Mouse (Mus musculus): Measurements from ENCODE around the gene Sowaha. TPM values are rescaled to one million over a fixed set of nuclear protein-coding genes. Genes with fewer than 3 reads are reported as not detected.

Sowaha gene
- polyA plus RNA-seq, 1 experiment from 2014 or later: 2.0 TPM

DNA sequence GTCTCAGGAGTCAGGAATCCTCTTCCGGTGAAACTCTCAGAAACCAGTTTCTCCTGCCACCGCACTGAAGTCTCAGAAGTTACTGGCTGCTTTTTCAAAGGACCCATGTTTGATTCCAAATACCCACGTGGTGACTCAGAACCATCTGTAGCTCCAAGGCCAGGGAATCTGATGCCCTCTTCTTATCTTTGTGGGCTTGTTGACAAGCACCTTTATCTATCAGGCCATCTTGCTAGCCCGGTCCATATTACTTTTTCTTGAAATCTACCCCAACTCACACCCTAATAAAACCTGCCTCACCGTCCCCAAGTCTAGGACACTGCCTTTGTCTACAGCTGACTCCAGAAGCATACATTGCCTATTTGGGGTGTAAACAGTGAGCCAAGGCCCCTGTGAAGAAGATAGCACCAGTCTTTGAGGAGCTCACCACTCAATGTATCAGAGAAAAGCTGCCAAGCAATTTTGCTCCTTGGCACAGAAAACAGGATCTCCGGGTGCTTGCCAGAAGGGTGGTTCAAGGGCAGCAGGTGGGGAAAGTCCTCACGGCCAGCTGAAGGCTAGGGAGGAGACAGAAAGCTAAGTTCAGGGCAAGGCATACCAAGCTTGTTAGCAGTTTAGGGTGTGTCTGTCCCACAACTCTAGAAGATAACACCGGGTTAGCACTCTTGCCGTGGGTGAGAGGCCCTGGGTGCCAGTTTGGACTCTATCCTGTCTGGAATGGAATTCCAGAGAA lies 3.3 kb upstream of the Sowaha start:
- peak overlapping the region; percentile 52; the same call in 1 of the 2 replicates for H3K27ac ChIP-seq
- no peaks in the 10 kb centered on the region for H3K36me3 ChIP-seq
- H3K9me3 ChIP-seq: no peaks in the 10 kb centered on the region
- H3K4me2 ChIP-seq: no peak overlapping the region
- WGBS: 51% methylated on average over 9 of the region's 9 CpGs
- no peak overlapping the region for H3K4me3 ChIP-seq (replicated peaks)
- peak; percentile 74; the same call in 1 of the 2 replicates for ATAC-seq (ENCODE audit: insufficient read depth, low FRiP score, low read depth)
- peaks cover 39% of the 10 kb centered on the region for H3K27me3 ChIP-seq (replicated peaks)
- peaks cover 25% of the 10 kb centered on the region for H3K4me1 ChIP-seq
- no peak overlapping the region for H3K9ac ChIP-seq

DNA sequence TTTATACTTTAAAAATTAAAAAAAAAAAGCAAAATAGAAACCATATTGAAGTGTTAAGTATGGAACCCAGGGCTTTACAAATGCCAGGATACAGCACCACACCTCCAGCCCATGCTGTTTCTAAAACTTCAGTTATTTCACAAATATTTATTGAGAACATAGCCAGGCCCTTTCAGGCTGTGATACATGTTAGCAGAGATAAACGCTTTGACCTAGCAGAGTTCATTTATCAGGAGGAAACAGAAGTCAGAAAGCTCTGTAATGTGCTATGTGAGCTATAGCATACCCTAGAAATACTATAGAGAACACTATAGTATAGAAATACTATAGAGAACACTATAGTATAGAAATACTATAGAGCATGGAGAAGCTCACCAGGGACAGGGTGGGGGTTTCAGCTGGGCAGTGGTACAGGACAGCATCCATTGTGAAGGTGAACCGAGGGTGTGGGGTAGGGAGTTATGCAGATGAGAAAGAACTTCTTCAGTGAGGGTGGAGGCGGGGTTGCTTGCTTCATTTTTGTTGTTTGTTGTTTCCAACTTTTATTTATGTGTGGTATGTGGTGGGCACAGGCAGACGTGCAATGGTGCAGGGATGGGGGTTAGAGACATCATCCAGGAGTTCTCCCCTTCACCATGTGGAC lies 1.1 kb upstream of the Sowaha start:
- Histone ChIP-seq H3K27me3 (replicated peaks) (peaks cover 41% of the 10 kb centered on the region), H3K4me3 (replicated peaks) (no peak overlapping the region), H3K9ac (no peak overlapping the region), H3K9me3 (no peaks in the 10 kb centered on the region), H3K4me1 (peaks cover 17% of the 10 kb centered on the region), H3K4me2 (no peak overlapping the region), H3K27ac (no peak overlapping the region), H3K36me3 (no peaks in the 10 kb centered on the region)
- peak; percentile 61; the same call in 1 of the 2 replicates for ATAC-seq (ENCODE audit: insufficient read depth, low FRiP score, low read depth)
- WGBS: 59% methylated on average over 4 of the region's 4 CpGs

GRCm38 (mm10) chr11:53479171-53479782 lies 797 bp downstream of the Sowaha start:
- H3K27me3 ChIP-seq (replicated peaks): peaks cover 57% of the 10 kb centered on the region
- under 1% methylated on average over 62 of the region's 62 CpGs for WGBS

GRCm38 (mm10) chr11:53478383-53479170 lies 1.5 kb downstream of the Sowaha start:
- ATAC-seq (ENCODE audit: insufficient read depth, low FRiP score, low read depth): no peak
- peaks cover 17% of the 10 kb centered on the region for H3K4me1 ChIP-seq
- no peak overlapping the region for H3K9ac ChIP-seq
- H3K27ac ChIP-seq: no peak overlapping the region
- no peaks in the 10 kb centered on the region for H3K36me3 ChIP-seq
- H3K4me3 ChIP-seq (replicated peaks): peak overlapping the region; percentile 46
- peaks cover 63% of the 10 kb centered on the region for H3K27me3 ChIP-seq (replicated peaks)
- H3K9me3 ChIP-seq: no peaks in the 10 kb centered on the region
- H3K4me2 ChIP-seq: peak overlapping the region; percentile 91
- WGBS: 6% methylated on average over 79 of the region's 79 CpGs

More at GRCm38 (mm10) chr11:53479171-53479782, 797 bp downstream of the Sowaha start:
- H3K36me3 ChIP-seq: no peaks in the 10 kb centered on the region
- peak overlapping the region; percentile 91 for H3K4me2 ChIP-seq
- H3K27ac ChIP-seq: no peak overlapping the region
- H3K4me1 ChIP-seq: peaks cover 17% of the 10 kb centered on the region
- ATAC-seq (ENCODE audit: insufficient read depth, low FRiP score, low read depth): no peak
- no peaks in the 10 kb centered on the region for H3K9me3 ChIP-seq
- H3K9ac ChIP-seq: 0 out of 2 replicates have a peak overlapping the region, but pooled peaks have one; percentile 5
- H3K4me3 ChIP-seq (replicated peaks): peak overlapping the region; percentile 46

GRCm38 (mm10) chr11:53477833-53478232 lies 2.2 kb downstream of the Sowaha start:
- Histone ChIP-seq H3K9me3 (no peaks in the 10 kb centered on the region), H3K4me3 (replicated peaks) (peak overlapping the region; percentile 46), H3K4me2 (no peak overlapping the region), H3K27me3 (replicated peaks) (peaks cover 66% of the 10 kb centered on the region), H3K36me3 (no peaks in the 10 kb centered on the region), H3K9ac (no peak overlapping the region), H3K27ac (no peak overlapping the region), H3K4me1 (peaks cover 17% of the 10 kb centered on the region)
- WGBS: 50% methylated on average over 7 of the region's 7 CpGs
- no peak for ATAC-seq (ENCODE audit: insufficient read depth, low FRiP score, low read depth)

- Histone ChIP-seq H3K4me1 (peaks cover 17% of the 10 kb centered on the region), H3K4me2 (no peak overlapping the region), H3K9ac (no peak overlapping the region), H3K27ac (no peak overlapping the region), H3K4me3 (replicated peaks) (no peak overlapping the region), H3K27me3 (replicated peaks) (peaks cover 75% of the 10 kb centered on the region), H3K9me3 (no peaks in the 10 kb centered on the region), H3K36me3 (no peaks in the 10 kb centered on the region)
- 30% methylated on average over 8 of the region's 8 CpGs for WGBS
- ATAC-seq (ENCODE audit: insufficient read depth, low FRiP score, low read depth): no peak
Observed at GRCm38 (mm10) chr11:53475620-53476019, 4.5 kb downstream of the Sowaha start.

GRCm38 (mm10) chr11:53472709-53473108 lies 7.4 kb downstream of the Sowaha start:
- ATAC-seq (ENCODE audit: insufficient read depth, low FRiP score, low read depth): no peak
- Histone ChIP-seq H3K9me3 (no peaks in the 10 kb centered on the region), H3K4me3 (replicated peaks) (no peak overlapping the region), H3K4me1 (peaks cover 5% of the 10 kb centered on the region; the same call in 1 of the 2 replicates), H3K4me2 (no peak overlapping the region), H3K9ac (no peak overlapping the region), H3K27me3 (replicated peaks) (peaks cover 53% of the 10 kb centered on the region), H3K36me3 (no peaks in the 10 kb centered on the region), H3K27ac (no peak overlapping the region)
- WGBS: 73% methylated on average over 3 of the region's 3 CpGs

DNA sequence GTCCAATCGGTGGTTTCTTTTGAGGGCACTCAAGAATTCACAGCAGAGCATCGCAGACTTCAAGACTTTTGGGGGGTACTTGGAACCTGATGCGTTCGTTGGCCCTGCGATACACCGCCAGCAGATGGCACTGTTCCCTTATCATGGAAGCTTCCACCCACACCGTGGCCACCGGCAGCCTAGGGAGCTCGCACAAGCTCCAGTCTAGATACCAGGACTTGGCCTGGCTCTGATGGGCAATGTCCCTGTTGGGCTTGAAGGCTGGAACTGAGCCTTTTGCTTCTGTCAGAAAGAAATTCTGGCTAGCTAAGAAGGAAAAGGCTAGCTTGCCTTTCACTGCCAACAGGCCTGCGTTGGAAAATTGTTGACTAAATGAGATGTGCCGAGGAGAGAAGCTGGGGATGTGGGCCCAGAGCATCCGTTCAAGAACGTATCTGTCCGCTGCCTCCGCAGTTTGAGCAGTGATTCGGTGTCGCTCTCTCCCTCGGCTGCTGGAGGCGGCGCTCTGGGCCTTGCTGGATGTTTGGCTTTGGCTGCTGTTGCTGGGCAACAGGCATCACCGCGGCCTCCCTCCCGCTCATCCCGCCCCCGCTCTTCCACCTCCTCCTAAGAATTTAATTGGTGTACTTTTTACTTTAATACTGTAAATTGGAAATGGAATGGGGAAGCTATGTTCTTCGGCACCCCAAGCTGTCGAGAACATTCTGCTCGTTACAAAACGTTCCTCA lies 9.9 kb downstream of the Sowaha start, which contains the start of gene Gm9837:
Gene Gm9837 (minus strand): TSS at position 512 of the 728 bp plus-strand sequence.
- peaks cover 9% of the 10 kb centered on the region; the same call in 1 of the 2 replicates for H3K4me1 ChIP-seq
- H3K27ac ChIP-seq: no peak within 1 kb of the TSS
- peak within 1 kb of the TSS; percentile 6; the same call in 1 of the 2 replicates for H3K4me3 ChIP-seq (replicated peaks)
- H3K27me3 ChIP-seq (replicated peaks): peaks cover 50% of the 10 kb centered on the region
- H3K9me3 ChIP-seq: no peaks in the 10 kb centered on the region
- WGBS: 5% methylated on average over 29 of the region's 29 CpGs
- H3K9ac ChIP-seq: no peak within 1 kb of the TSS
- H3K4me2 ChIP-seq: peak within 1 kb of the TSS; percentile 49
- peak; percentile 73; the same call in 1 of the 2 replicates for ATAC-seq (ENCODE audit: insufficient read depth, low FRiP score, low read depth)
- no peaks in the 10 kb centered on the region for H3K36me3 ChIP-seq

- Histone ChIP-seq H3K27me3 (replicated peaks) (peaks cover 53% of the 10 kb centered on the region), H3K4me3 (replicated peaks) (0 out of 2 replicates have a peak overlapping the region, but pooled peaks have one; percentile 6), H3K27ac (no peak overlapping the region), H3K4me1 (peaks cover 9% of the 10 kb centered on the region; the same call in 1 of the 2 replicates), H3K4me2 (peak overlapping the region; percentile 49; the same call in 1 of the 2 replicates), H3K9me3 (no peaks in the 10 kb centered on the region), H3K36me3 (no peaks in the 10 kb centered on the region), H3K9ac (no peak overlapping the region)
- no peak for ATAC-seq (ENCODE audit: insufficient read depth, low FRiP score, low read depth)
- 41% methylated on average over 16 of the region's 16 CpGs for WGBS
Observed at GRCm38 (mm10) chr11:53469294-53469967, 10.6 kb downstream of the Sowaha start.

DNA sequence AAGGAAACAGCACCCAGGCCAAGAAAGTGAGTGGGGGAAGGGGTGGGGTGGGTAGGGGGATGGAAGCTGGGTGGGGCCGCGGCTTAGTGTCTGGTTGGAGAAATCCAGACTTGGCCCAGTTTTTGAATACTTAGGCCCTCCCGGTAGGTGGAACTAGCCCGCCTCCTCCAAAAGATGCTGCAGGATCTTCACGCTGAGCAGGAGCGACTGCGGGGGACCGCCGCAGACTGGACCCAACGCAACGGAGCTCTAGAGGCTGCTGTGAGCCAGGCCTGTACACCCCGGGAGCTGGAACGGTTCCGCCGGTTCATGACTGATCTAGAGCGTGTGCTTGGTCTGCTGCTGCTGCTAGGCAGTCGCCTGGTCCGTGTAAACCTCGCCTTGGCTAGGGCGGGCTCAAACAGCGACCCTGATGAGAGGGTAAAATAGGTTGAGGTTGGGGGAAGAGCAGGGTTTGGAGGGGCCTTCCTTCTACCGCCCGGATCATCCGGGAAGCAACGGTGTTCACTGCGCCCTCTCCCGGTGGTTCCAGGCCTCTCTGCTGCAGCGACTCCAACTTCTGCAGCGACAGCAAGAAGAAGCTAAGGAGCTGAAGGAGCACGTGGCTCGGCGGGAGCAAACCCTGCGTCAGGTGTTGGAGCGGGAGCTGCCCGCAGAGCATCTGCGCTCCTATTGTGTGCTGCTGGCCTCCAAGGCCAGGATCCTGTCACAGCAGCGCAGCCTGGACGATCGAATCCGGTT lies 13.7 kb downstream of the Sowaha start:
- no peak for ATAC-seq (ENCODE audit: insufficient read depth, low FRiP score, low read depth)
- Histone ChIP-seq H3K4me2 (peak overlapping the region; percentile 74), H3K27ac (no peak overlapping the region), H3K36me3 (no peaks in the 10 kb centered on the region), H3K4me3 (replicated peaks) (peak overlapping the region; percentile 35), H3K9ac (no peak overlapping the region), H3K27me3 (replicated peaks) (peaks cover 66% of the 10 kb centered on the region), H3K4me1 (peaks cover 19% of the 10 kb centered on the region), H3K9me3 (no peaks in the 10 kb centered on the region)
- 8% methylated on average over 40 of the region's 40 CpGs for WGBS

All from stomach, embryonic 15.5 days (tissue).